Mouse (Mus musculus): ENCODE data around the gene Add2.

The Add2 gene

GRCm38 (mm10) chr6:86050586-86051268, 22.2 kb downstream of the Add2 start:
- peak; percentile 29 to 48 for DNase-seq

GRCm38 (mm10) chr6:86052032-86052459, 23.6 kb downstream of the Add2 start:
- DNase-seq = no peak

- no peak for DNase-seq
Observed at GRCm38 (mm10) chr6:86052556-86052955, 24.1 kb downstream of the Add2 start.

- no peak for DNase-seq
Observed at GRCm38 (mm10) chr6:86053099-86053498, 24.6 kb downstream of the Add2 start.

DNA sequence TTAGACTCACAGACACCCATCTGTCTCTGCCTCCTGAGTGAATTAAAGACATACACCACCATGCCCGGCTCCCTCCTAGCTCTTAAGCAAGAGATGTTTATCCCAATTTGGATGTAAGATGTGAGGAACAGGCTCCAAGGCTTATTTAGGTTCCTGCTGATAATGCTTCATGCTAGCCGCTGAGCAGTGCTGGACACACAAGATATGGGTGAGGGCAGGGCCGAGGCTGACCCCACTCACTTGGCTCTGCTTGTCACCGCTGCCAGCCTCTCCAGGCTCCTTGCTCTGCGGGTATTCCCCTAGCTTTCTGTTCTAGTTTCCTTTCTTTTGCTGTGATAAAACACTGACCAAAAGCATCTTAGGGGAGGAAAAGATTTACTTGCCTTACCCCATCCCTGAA, 25.1 kb downstream of the Add2 start:
- DNase-seq = no peak

- DNase-seq = no peak
Observed at GRCm38 (mm10) chr6:86058475-86058874, 30.0 kb downstream of the Add2 start.

GRCm38 (mm10) chr6:86059151-86059853, 30.8 kb downstream of the Add2 start:
- no peak for DNase-seq

DNA sequence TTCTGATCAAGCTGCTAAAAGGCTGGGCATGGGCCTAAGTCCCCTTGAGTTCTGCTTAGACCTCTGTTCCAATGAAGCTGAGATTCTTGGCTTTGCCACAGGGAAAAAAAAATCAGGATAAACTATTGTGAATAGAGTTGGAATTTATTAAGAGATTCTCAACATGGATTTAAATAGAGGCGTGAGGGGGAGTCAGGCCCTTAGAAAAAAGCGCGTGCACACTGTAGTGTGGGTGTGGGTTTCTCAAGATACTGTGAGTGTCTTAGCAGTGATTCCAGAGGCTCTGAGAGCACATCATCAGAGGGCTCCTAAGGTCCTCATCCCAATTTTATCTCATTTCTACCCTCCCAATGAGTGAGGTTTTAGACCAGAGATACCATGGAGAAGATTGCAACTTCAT, 31.7 kb downstream of the Add2 start:
- DNase-seq = no peak

- DNase-seq = no peak
Observed at GRCm38 (mm10) chr6:86062226-86062625, 33.7 kb downstream of the Add2 start.

DNA sequence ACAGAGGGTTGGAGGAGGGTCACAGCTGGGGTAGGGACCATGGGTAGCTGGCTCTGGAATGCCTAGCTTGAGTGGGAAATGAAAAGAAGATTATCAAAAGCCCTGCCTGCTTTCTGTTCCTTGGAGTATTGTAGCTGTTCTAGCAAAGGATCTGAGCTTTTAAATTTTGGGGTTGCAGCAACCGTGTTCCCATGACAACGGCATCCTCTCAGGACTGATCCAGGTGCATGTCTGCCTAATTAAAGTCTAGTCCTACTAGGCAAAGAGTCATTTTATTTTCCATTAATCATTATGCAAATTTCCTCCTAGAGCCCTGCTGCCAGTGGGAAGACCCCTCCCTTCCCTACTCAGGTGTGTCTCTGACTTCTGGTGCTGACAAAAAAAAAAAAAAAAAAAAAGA, 34.2 kb downstream of the Add2 start:
- no peak for DNase-seq

- no peak for DNase-seq
Observed at GRCm38 (mm10) chr6:86064318-86065016, 36.0 kb downstream of the Add2 start.

- no peak for DNase-seq
Observed at GRCm38 (mm10) chr6:86066727-86067126, 38.2 kb downstream of the Add2 start.

DNA sequence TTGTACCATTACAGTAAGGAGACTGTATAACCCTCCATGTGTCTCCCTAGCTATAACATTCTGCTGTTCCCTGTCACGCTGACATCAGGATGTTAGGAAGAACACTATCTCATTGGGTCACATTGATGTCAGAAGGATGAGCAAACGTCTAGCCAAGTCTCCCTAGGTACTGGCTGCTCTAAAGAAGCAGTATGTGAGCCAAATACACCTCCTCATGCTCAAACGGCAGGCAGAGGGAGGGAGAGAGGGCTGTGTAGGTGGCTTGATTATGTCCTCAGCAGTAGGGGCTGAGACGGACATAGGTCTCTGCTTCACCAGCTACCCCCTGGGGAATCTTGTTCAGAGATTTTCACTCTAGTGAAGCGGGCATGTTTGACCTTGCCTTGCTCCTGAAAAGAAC, 38.7 kb downstream of the Add2 start:
- DNase-seq = no peak

- DNase-seq = no peak
Observed at GRCm38 (mm10) chr6:86069009-86069408, 40.5 kb downstream of the Add2 start.

- DNase-seq = no peak
Observed at GRCm38 (mm10) chr6:86069856-86070255, 41.4 kb downstream of the Add2 start.

- no peak for DNase-seq
Observed at GRCm38 (mm10) chr6:86070277-86070676, 41.8 kb downstream of the Add2 start.

DNA sequence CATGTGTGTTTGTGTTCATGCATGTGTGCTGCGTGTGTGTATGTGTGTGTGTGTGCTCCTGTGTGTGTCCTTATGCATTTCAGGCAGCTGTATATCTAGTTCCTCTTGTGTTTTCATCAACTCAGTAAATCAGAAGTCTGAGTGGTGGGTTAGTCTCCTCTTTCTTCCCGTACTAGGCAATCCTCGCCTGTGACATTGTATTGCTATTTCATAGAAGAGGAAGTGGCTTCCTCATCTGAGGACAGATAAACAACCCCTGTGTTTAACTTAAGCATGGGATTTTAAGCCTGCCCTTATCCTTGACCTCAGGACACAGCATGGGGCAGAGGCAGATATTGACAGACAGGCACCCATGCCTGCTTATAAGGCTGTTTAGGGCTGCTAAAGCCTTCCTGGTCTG, 45.4 kb downstream of the Add2 start:
- no peak for DNase-seq

DNA sequence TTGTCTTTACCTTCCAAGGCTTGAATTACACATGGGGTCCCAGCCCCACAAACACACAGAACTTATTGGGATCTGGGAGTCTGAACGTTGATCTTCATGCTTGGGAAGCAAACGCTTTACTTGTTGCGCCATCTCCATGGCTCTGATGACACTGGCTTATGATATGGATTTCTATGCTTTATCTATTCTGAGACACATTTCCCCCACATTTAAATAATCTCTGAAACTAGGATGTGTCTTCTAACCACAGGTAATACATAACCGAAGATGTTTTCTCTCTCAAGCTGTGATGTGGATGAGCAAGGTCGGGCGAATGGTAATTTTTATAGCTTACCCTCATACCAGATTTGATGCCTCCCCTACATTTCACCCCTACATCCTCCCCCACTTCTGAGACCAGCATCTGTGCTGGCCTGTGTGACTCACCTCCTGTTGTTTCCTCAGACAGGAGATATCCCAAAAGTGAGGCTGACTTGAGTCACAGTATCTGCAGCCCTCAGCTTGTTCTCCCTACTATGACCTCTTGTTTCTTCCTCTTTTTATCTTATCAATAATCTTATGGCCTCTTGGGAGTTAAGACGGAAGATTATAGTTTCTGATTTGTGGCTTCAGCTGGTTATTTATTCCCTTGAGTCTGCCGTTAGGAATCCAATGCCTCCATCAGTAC, 46.2 kb downstream of the Add2 start:
- no peak for DNase-seq

DNA sequence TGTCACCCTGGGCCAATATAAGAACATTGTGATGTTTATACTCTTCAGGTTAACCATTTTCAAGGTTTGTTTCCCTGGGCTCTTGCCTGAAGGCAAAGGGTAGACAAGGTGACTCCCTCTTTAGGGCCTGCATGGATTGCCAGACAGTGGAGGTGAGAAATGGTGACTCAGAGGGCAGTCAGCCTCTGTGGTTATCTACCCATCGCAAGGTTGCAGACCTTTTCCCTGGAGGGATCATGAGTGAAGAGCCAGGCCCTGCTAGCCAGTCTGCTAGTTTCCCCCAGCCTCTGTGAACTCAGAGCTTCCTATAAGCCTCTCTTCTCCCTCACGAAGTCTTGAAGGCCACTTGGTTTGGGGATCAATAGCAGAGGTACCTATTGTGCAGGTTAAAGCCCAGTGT, 48.0 kb downstream of the Add2 start:
- no peak for DNase-seq

- no peak for DNase-seq
Observed at GRCm38 (mm10) chr6:86077880-86078279, 49.4 kb downstream of the Add2 start.

DNA sequence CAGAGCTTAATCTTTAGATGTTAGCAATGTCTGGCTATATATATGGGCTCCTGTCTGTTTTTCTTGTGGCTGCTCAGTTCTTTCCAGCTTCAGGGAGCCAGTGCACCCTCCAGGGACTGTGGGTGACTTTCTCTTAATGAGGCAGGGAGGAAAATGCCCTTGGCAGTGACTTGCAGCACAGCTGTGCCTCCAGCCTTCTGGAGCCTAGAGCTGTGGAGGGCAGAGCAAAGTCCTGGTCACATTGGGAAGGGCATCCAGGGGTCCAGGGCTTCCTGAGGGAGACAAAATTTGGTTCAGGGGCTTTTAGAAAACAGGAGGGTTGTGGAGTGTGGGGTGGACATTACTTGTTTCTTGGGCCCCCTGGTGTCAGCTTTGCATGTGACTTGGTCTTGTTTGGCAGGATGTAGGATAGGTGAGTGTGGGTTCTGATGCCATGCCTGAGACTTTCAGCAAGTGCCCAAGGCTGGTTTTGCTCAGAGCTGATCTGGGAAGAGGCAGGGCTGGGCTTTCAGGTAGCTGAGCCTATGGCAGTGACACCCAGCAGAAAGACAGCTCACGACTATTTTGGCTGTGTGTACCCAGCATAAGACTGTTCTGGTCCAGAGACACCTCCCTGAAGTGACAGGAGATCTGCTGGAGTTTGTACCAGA, 50.0 kb downstream of the Add2 start:
- DNase-seq = no peak

GRCm38 (mm10) chr6:86079323-86079722, 50.8 kb downstream of the Add2 start:
- DNase-seq = no peak

- peak; percentile 32 to 48 for DNase-seq
Observed at GRCm38 (mm10) chr6:86085518-86085917, 57.0 kb downstream of the Add2 start.
